Mouse (Mus musculus) ES-CJ7 (cell line): ENCODE data around the gene Proser3.

Experiments used
- DNase-seq: peaks from one replicate; pipeline ENCODE4 v3.0.0; 2011; ENCODE audit warnings: low read depth, low spot score

The Proser3 gene

GRCm38 (mm10) chr7:30579950-30580349, 27.9 kb upstream of the Proser3 start:
- DNase-seq: no peak

- DNase-seq: no peak
Observed at GRCm38 (mm10) chr7:30572969-30573368, 20.9 kb upstream of the Proser3 start.

GRCm38 (mm10) chr7:30572389-30572788, 20.3 kb upstream of the Proser3 start:
- DNase-seq: no peak

GRCm38 (mm10) chr7:30567555-30567954, 15.5 kb upstream of the Proser3 start:
- no peak for DNase-seq

GRCm38 (mm10) chr7:30566033-30566432, 13.9 kb upstream of the Proser3 start:
- DNase-seq: no peak

GRCm38 (mm10) chr7:30564970-30565571, 13.0 kb upstream of the Proser3 start, which contains the start of gene Igflr1:
Gene Igflr1, plus strand, starts transcription at chr7:30565427.
- DNase-seq: no peak

- DNase-seq: no peak
Observed at GRCm38 (mm10) chr7:30563906-30564280, 11.8 kb upstream of the Proser3 start.

- peak; percentile 99 for DNase-seq
Observed at GRCm38 (mm10) chr7:30563117-30563905, 11.2 kb upstream of the Proser3 start, which contains the start of the genes U2af1l4, Gm49396 and Psenen. Gene U2af1l4, plus strand, starts transcription at chr7:30563301. Gene Gm49396, plus strand, starts transcription at chr7:30563344. Gene Psenen, minus strand, starts transcription at chr7:30563627.

- no peak for DNase-seq
Observed at GRCm38 (mm10) chr7:30562526-30563116, 10.5 kb upstream of the Proser3 start.

- DNase-seq: no peak
Observed at GRCm38 (mm10) chr7:30560296-30560695, 8.2 kb upstream of the Proser3 start.

- peak; percentile 98 for DNase-seq
Observed at GRCm38 (mm10) chr7:30559443-30559954, 7.4 kb upstream of the Proser3 start, which contains the start of gene Lin37. Gene Lin37, minus strand, starts transcription at chr7:30559838.

GRCm38 (mm10) chr7:30558656-30559442, 6.8 kb upstream of the Proser3 start:
- DNase-seq: no peak

- DNase-seq: peak; percentile 42
Observed at GRCm38 (mm10) chr7:30557901-30558514, 5.9 kb upstream of the Proser3 start.

GRCm38 (mm10) chr7:30556894-30557536, 4.9 kb upstream of the Proser3 start:
- DNase-seq: peak; percentile 48

- DNase-seq: no peak
Observed at GRCm38 (mm10) chr7:30553810-30554584, 1.9 kb upstream of the Proser3 start.

- no peak for DNase-seq
Observed at GRCm38 (mm10) chr7:30553021-30553589, 1.0 kb upstream of the Proser3 start.

- no peak for DNase-seq
Observed at GRCm38 (mm10) chr7:30551445-30552101, 526 bp downstream of the Proser3 start.

- DNase-seq: no peak
Observed at GRCm38 (mm10) chr7:30550603-30551002, 1.5 kb downstream of the Proser3 start.

GRCm38 (mm10) chr7:30549880-30550279, 2.2 kb downstream of the Proser3 start:
- no peak for DNase-seq
